Mouse (Mus musculus) heart, postnatal 0 days (tissue): Measurements from ENCODE around the gene Zfp710. TPM values are rescaled to one million over a fixed set of nuclear protein-coding genes. Genes with fewer than 3 reads are reported as not detected.

Experiments
- ATAC-seq: fragments of 200-750 bp; cut with Nextera tagmentation; 2 replicates; pipeline ENCODE4 v1.8.0; 2017; ENCODE audit warnings: low read depth, moderate number of reproducible peaks, moderate library complexity; ENCODE audit not compliant: insufficient read depth
- DNase-seq: peaks from one replicate; pipeline ENCODE4 v3.0.0-alpha.2; 2016; ENCODE audit warnings: low spot score
- H3K27ac ChIP-seq: fragments of 300-500 bp; sonication (generic); 2 replicates; pipeline ENCODE4 v1.5.1; 2014; ENCODE audit warnings: low read depth, mild to moderate bottlenecking
- H3K27me3 ChIP-seq: fragments of 300-500 bp; sonication (generic); 2 replicates; pipeline ENCODE4 v1.6.1; 2014; ENCODE audit warnings: low read length, mixed read lengths; ENCODE audit not compliant: control insufficient read depth, insufficient read depth
- H3K36me3 ChIP-seq: fragments of 300-500 bp; sonication (generic); replicated peaks from 2 replicates; pipeline ENCODE4 v1.6.1; 2014; ENCODE audit warnings: low read length, mixed read lengths; ENCODE audit not compliant: control insufficient read depth, insufficient read depth
- H3K4me1 ChIP-seq: fragments of 300-500 bp; sonication (generic); 2 replicates; pipeline ENCODE4 v1.6.1; 2014; ENCODE audit warnings: antibody characterized with exemption; ENCODE audit not compliant: control insufficient read depth, insufficient read depth
- H3K4me2 ChIP-seq: fragments of 300-500 bp; sonication (generic); 2 replicates; pipeline ENCODE4 v1.6.1; 2014; ENCODE audit warnings: low read depth, mild to moderate bottlenecking, low read length, moderate library complexity
- H3K4me3 ChIP-seq: fragments of 300-500 bp; sonication (generic); 2 replicates; pipeline ENCODE4 v1.5.1; 2014; ENCODE audit warnings: low read depth, low read length
- H3K9ac ChIP-seq: fragments of 300-500 bp; sonication (generic); replicated peaks from 2 replicates; pipeline ENCODE4 v1.6.1; 2014; ENCODE audit warnings: low read depth, low read length, mixed read lengths
- H3K9me3 ChIP-seq: fragments of 300-500 bp; sonication (generic); replicated peaks from 2 replicates; pipeline ENCODE4 v1.6.1; 2016; ENCODE audit warnings: low read length; ENCODE audit not compliant: control insufficient read depth
- CTCF ChIP-seq: IDR thresholded peaks from 2 replicates; pipeline ENCODE4 v1.5.1; 2016; ENCODE audit warnings: antibody characterized with exemption, control low read depth, low read depth
- EP300 ChIP-seq: IDR thresholded peaks from 2 replicates; pipeline ENCODE4 v1.6.1; 2016; ENCODE audit warnings: antibody characterized with exemption, low read depth
- WGBS: fragments of 180-500 bp; shearing (Covaris S2); extraction: QIAGEN DNeasy Blood & Tissue Kit; methylation state at CpG from one replicate; pipeline ENCODE4 v1.1.7; 2014; 5-methylcytosine and 5-hydroxymethylcytosine counted together
- polyA plus RNA-seq: library from polyadenylated mRNA; unstranded; fragments of >200 nt; fragmentation: Nextera tagmentation; extraction: Ambion mirVana; gene quantifications from 2 replicates; pipeline ENCODE4 v1.2.1, GENCODE M21; 2015
- total RNA-seq: library from RNA; depleted of rRNA; stranded (reverse); fragments of >200 nt; gene quantifications from 2 replicates; pipeline ENCODE4 v1.2.3, GENCODE M21; 2014; ENCODE audit warnings: low replicate concordance

Zfp710 gene
- total and polyA plus RNA-seq, 2 experiments from 2014 or later: 7.5 to 29.7 TPM

GRCm38 (mm10) chr7:80111066-80112045 is 86.7 kb downstream of the Zfp710 start:
- no peak overlapping the region; the same call in 1 of the 2 replicates for H3K9ac ChIP-seq
- TF ChIP-seq CTCF (no peak), EP300 (no peak)
- peak overlapping the region; percentile 100 for H3K27ac ChIP-seq
- peaks cover 38% of the 10 kb centered on the region for H3K4me1 ChIP-seq
- peak overlapping the region; percentile 77 for H3K4me2 ChIP-seq
- ATAC-seq: no peak
- H3K36me3 ChIP-seq: peaks cover 31% of the 10 kb centered on the region
- no peaks in the 10 kb centered on the region for H3K27me3 ChIP-seq
- peak overlapping the region; percentile 88 for H3K4me3 ChIP-seq
- no peaks in the 10 kb centered on the region; the same call in 1 of the 2 replicates for H3K9me3 ChIP-seq
- no peak for DNase-seq
- 28% methylated on average over 9 of the region's 9 CpGs for WGBS

GRCm38 (mm10) chr7:80113989-80114388 is 89.4 kb downstream of the Zfp710 start:
- H3K4me1 ChIP-seq: peaks cover 29% of the 10 kb centered on the region
- peak; percentile 42 for ATAC-seq
- H3K27me3 ChIP-seq: no peaks in the 10 kb centered on the region
- H3K9me3 ChIP-seq: no peaks in the 10 kb centered on the region
- H3K4me3 ChIP-seq: peak overlapping the region; percentile 88
- H3K36me3 ChIP-seq: peaks cover 16% of the 10 kb centered on the region
- DNase-seq: peak; percentile 69
- H3K9ac ChIP-seq: peak overlapping the region; percentile 99
- H3K4me2 ChIP-seq: peak overlapping the region; percentile 77
- 5% methylated on average over 10 of the region's 10 CpGs for WGBS
- TF ChIP-seq EP300 (0 out of 2 replicates have a peak, but pooled peaks have one; percentile 4), CTCF (no peak)
- H3K27ac ChIP-seq: peak overlapping the region; percentile 100

DNA sequence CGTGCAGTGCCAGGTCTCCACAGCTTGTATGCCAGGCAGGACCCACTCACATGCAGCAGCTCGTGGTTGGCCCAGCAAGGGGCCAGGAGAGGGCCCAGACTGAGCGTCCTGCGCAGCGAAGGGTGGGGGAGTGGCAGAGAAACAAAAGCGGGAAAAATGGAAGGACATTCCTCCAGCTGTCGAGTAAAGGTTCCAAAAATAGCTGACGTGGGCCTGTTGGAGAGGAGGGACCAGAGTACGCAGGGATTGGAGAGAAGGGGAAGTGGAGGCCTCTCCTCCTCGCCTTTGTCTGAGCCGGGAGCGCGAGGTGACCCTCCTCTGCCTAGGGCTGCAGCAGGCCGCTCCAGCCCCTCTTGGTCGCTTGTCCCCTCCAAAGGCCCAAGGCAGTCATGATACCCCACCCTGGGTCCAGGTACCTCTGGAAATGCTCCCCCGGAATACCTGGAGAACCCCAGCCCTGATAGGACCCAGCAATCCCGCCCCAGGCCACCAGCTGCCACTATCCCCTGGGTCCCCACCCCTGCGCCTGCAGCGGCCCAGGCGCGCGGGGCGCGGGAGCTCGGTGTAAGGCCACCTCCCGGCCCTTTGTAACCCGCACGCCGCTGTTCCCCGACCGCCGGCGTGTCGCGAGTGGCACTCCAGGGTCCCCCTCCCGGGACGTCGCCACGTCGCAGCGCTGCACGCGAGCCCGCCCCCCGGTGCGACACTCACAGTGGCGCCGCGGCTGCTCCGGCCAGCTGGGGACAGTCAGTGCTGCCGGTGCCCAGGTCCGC is 90.0 kb downstream of the Zfp710 start:
- H3K27ac ChIP-seq: peak overlapping the region; percentile 100
- ATAC-seq (peak; percentile 81), DNase-seq (peak; percentile 98)
- H3K9me3 ChIP-seq: no peaks in the 10 kb centered on the region
- no peaks in the 10 kb centered on the region for H3K27me3 ChIP-seq
- H3K9ac ChIP-seq: peak overlapping the region; percentile 99
- peak overlapping the region; percentile 88 for H3K4me3 ChIP-seq
- peak overlapping the region; percentile 77 for H3K4me2 ChIP-seq
- under 1% methylated on average over 50 of the region's 52 CpGs for WGBS
- H3K36me3 ChIP-seq: peaks cover 9% of the 10 kb centered on the region; the same call in 1 of the 2 replicates
- TF ChIP-seq EP300: peak; percentile 29; the same call in 1 of the 2 replicates
- no peak for TF ChIP-seq CTCF
- peaks cover 22% of the 10 kb centered on the region for H3K4me1 ChIP-seq

DNA sequence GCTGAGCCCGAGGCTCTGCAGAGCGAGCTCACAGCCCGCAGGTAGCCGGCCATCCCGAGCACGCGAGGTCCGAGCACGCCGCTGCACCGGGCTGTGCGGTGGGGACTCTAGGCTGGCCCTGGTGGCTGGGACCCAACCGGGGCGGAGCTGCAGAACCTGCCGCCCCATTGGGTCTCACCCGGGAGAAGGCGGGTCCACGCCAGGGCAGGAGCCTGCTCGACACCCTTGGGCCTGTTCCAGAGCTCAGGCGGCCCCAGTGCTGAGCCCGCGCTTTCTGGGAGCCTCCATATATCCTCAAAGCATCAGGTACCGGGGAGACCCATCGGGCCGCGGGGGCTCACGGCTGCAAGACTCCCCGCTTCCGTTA is 90.6 kb downstream of the Zfp710 start, which contains the start of gene Idh2:
TSS of gene Idh2 (minus strand) at position 169 of the 367 bp plus-strand sequence.
- WGBS: 0% methylated on average over 27 of the region's 29 CpGs

GRCm38 (mm10) chr7:80116158-80116557 is 91.5 kb downstream of the Zfp710 start:
- ATAC-seq: no peak
- Histone ChIP-seq H3K4me2 (peak overlapping the region; percentile 77), H3K9ac (peak overlapping the region; percentile 99; the same call in 1 of the 2 replicates), H3K9me3 (no peaks in the 10 kb centered on the region), H3K27me3 (no peaks in the 10 kb centered on the region), H3K4me1 (peaks cover 29% of the 10 kb centered on the region), H3K27ac (peak overlapping the region; percentile 100), H3K36me3 (no peaks in the 10 kb centered on the region), H3K4me3 (peak overlapping the region; percentile 88)
- no peak for DNase-seq
- WGBS: 51% methylated on average over 2 of the region's 2 CpGs
- TF ChIP-seq CTCF: no peak
- no peak for TF ChIP-seq EP300

More for the DNA sequence above, 90.6 kb downstream of the Zfp710 start, which contains the start of gene Idh2:
- H3K27me3 ChIP-seq: no peaks in the 10 kb centered on the region
- DNase-seq: peak; percentile 87
- no peak for TF ChIP-seq EP300
- H3K27ac ChIP-seq: peak within 1 kb of the TSS; percentile 100
- peaks cover 24% of the 10 kb centered on the region for H3K4me1 ChIP-seq
- peak; percentile 89 for ATAC-seq
- H3K9ac ChIP-seq: peak within 1 kb of the TSS; percentile 99
- H3K36me3 ChIP-seq: peaks cover 3% of the 10 kb centered on the region; the same call in 1 of the 2 replicates
- H3K4me2 ChIP-seq: peak within 1 kb of the TSS; percentile 77
- no peaks in the 10 kb centered on the region for H3K9me3 ChIP-seq
- H3K4me3 ChIP-seq: peak within 1 kb of the TSS; percentile 88
